Mouse (Mus musculus) neural tube, embryonic 15.5 days (tissue): ENCODE measurements around the gene Apon. TPM values are rescaled to one million over a fixed set of nuclear protein-coding genes. Genes with fewer than 3 reads are reported as not detected.
"Not testable (repeated sequence)": the region's sequence is repeated elsewhere in the genome, so short reads cannot be mapped to it uniquely, and the experiment has no call there.

Experiments
- ATAC-seq: fragments of 200-750 bp; cut with Nextera tagmentation; 2 replicates; pipeline ENCODE4 v1.8.0; 2017; ENCODE audit warnings: mild to moderate bottlenecking, moderate TSS enrichment, moderate library complexity; ENCODE audit not compliant: low FRiP score
- H3K27ac ChIP-seq: fragments of 300-500 bp; sonication (generic); replicated peaks from 2 replicates; pipeline ENCODE4 v1.5.1; 2015; ENCODE audit warnings: mild to moderate bottlenecking, inconsistent platforms
- H3K27me3 ChIP-seq: fragments of 300-500 bp; sonication (generic); replicated peaks from 2 replicates; pipeline ENCODE4 v1.6.1; 2015; ENCODE audit warnings: inconsistent platforms
- H3K36me3 ChIP-seq: fragments of 300-500 bp; sonication (generic); 2 replicates; pipeline ENCODE4 v1.6.1; 2015; ENCODE audit warnings: inconsistent platforms
- H3K4me1 ChIP-seq: fragments of 300-500 bp; sonication (generic); 2 replicates; pipeline ENCODE4 v1.6.1; 2015; ENCODE audit warnings: inconsistent platforms
- H3K4me2 ChIP-seq: fragments of 300-500 bp; sonication (generic); 2 replicates; pipeline ENCODE4 v1.6.1; 2015; ENCODE audit warnings: inconsistent platforms, mild to moderate bottlenecking, moderate library complexity
- H3K4me3 ChIP-seq: fragments of 300-500 bp; sonication (generic); replicated peaks from 2 replicates; pipeline ENCODE4 v1.5.1; 2015; ENCODE audit warnings: mild to moderate bottlenecking, inconsistent platforms
- H3K9ac ChIP-seq: fragments of 300-500 bp; sonication (generic); replicated peaks from 2 replicates; pipeline ENCODE4 v1.6.1; 2015; ENCODE audit warnings: mild to moderate bottlenecking, inconsistent platforms
- H3K9me3 ChIP-seq: fragments of 300-500 bp; sonication (generic); replicated peaks from 2 replicates; pipeline ENCODE4 v1.6.1; 2016; ENCODE audit warnings: inconsistent platforms
- WGBS: fragments of 180-500 bp; shearing (Covaris S2); methylation state at CpG from one replicate; pipeline ENCODE4 v1.1.7; 2015; ENCODE audit warnings: mixed read lengths; 5-methylcytosine and 5-hydroxymethylcytosine counted together
- polyA plus RNA-seq: library from polyadenylated mRNA; unstranded; fragments of >200 nt; fragmentation: Nextera tagmentation; extraction: Ambion mirVana; gene quantifications from 2 replicates; pipeline ENCODE4 v1.2.1, GENCODE M21; 2015

Apon gene
- polyA plus RNA-seq, 1 experiment from 2014 or later = not detected

DNA sequence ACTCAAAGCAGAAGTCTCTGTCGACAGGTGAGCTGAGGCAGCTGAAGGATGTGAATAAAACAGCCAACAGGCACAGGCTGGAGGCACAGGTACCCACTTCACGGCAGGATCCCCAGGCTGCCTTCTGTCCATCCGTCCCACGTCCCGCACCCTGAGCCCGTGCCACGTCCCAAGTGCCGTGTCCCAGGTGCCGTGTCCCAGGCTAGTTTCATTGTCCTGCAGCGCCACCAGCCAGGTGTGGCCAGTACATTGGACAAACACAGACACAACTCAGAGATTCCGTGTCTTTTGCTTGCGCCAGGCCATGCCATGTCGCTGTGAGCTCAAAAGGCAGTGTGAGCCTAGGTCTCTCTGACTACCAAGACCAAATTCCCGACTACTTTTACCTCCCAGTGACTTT, 27.8 kb downstream of the Apon start:
- ATAC-seq = no peak
- Histone ChIP-seq H3K36me3 (peaks cover 78% of the 10 kb centered on the region), H3K9me3 (no peaks in the 10 kb centered on the region), H3K4me1 (no peaks in the 10 kb centered on the region), H3K27me3 (no peaks in the 10 kb centered on the region), H3K4me2 (no peak overlapping the region), H3K4me3 (no peak overlapping the region), H3K9ac (no peak overlapping the region), H3K27ac (no peak overlapping the region)
- WGBS = 95% methylated on average over 14 of the region's 14 CpGs

DNA sequence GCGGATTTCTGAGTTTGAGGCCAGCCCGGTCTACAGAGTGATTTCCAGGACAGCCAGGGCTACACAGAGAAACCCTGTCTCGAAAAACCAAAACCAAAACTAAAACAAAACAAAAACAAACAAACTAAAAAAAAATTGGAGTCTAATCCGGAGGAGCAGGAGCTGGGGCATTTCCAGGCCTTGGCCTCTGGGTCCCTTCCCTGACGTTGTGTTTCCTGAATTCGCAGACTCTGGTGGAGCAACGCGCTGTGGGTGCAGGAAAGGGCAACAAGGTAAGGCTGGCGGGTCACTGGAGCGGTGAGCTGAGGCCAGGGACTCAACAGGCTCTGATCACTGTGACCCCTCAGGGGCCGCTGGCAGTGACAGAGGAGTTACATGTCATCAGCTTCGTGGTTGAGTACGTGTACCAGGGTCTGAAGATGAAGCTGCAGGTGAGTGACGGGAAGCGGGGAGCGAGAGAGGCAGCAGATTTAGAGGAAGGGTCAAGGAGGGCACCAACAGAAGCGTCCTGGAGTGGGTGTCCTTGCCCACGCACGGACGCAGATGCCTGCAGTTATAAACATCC, 29.1 kb downstream of the Apon start:
- no peak overlapping the region for H3K9ac ChIP-seq
- WGBS = 94% methylated on average over 20 of the region's 20 CpGs
- no peak overlapping the region for H3K27ac ChIP-seq
- H3K27me3 ChIP-seq = no peaks in the 10 kb centered on the region
- no peak overlapping the region for H3K4me2 ChIP-seq
- H3K36me3 ChIP-seq = peaks cover 70% of the 10 kb centered on the region
- ATAC-seq = no peak
- no peak overlapping the region for H3K4me3 ChIP-seq
- H3K9me3 ChIP-seq = no peaks in the 10 kb centered on the region
- H3K4me1 ChIP-seq = no peaks in the 10 kb centered on the region

DNA sequence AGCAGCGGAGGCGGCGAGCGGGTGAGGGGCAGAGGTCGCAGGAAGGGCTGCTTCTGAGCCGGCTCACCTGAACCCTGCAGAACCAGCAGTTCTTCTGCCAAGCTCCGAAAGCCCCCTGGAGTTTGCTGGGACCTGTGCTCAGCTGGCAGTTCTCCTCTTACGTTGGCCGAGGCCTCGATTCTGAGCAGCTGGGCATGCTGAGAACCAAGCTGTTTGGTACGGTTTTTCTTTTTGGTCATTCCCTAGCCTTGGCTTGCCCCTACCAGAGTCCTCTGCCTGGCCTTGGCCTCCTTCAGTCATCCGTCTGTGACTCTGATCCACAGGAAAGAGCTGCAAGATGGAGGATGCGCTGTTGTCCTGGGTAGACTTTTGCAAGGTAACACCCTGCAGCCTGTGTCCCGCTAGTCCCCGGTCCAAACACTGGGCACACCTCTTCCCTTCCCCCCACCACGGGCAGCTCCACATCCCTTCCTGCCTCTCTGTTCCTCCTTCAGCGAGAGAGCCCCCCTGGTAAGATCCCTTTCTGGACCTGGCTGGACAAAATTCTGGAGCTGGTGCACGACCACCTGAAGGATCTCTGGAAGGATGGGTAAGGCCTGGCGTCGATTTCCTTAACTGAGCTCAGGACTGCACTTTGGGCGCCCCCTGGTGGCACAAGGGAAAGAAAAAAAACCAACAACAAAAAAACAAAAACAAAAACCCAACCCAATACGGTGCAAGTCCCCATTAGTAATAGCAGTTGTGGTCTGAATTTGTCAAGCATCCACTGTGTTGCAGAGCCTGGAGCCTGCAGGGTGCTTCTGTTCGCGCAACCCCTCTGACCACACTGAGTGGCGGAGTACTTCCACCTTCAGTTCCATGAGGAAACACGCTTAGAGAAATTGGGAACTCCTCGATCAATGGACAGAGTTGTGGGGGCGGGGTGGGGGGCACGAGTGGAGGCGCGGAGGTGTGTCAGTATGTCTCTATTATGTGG, 30.0 kb downstream of the Apon start:
- Histone ChIP-seq H3K4me3 (no peak overlapping the region), H3K36me3 (peaks cover 72% of the 10 kb centered on the region)
- peak; percentile 31; the same call in 1 of the 2 replicates for ATAC-seq

DNA sequence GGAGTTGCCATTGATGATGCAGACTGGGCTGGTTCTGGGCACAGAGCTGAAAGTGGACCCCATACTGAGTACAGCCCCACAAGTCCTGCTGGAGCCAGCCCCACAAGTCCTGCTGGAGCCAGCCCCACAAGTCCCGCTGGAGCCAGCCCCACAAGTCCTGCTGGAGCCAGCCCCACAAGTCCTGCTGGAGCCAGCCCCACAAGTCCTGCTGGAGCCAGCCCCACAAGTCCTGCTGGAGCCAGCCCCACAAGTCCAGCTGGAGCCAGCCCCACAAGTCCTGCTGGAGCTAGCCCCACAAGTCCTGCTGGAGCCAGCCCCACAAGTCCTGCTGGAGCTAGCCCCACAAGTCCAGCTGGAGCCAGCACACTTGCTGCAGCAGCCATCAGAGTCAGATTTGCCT, 36.7 kb downstream of the Apon start:
- not testable (repeated sequence) for H3K27ac ChIP-seq, H3K9me3 ChIP-seq, H3K27me3 ChIP-seq, H3K4me2 ChIP-seq, H3K4me1 ChIP-seq, ATAC-seq, H3K4me3 ChIP-seq, H3K9ac ChIP-seq
- 86% methylated on average over 1 of the region's 1 CpGs for WGBS
- peaks cover 47% of the 10 kb centered on the region for H3K36me3 ChIP-seq

More for the DNA sequence above, 30.0 kb downstream of the Apon start:
- H3K9ac ChIP-seq = no peak overlapping the region
- H3K27me3 ChIP-seq = no peaks in the 10 kb centered on the region
- 64% methylated on average over 31 of the region's 31 CpGs for WGBS
- no peak overlapping the region for H3K4me2 ChIP-seq
- H3K9me3 ChIP-seq = no peaks in the 10 kb centered on the region
- H3K4me1 ChIP-seq = no peaks in the 10 kb centered on the region
- H3K27ac ChIP-seq = no peak overlapping the region

DNA sequence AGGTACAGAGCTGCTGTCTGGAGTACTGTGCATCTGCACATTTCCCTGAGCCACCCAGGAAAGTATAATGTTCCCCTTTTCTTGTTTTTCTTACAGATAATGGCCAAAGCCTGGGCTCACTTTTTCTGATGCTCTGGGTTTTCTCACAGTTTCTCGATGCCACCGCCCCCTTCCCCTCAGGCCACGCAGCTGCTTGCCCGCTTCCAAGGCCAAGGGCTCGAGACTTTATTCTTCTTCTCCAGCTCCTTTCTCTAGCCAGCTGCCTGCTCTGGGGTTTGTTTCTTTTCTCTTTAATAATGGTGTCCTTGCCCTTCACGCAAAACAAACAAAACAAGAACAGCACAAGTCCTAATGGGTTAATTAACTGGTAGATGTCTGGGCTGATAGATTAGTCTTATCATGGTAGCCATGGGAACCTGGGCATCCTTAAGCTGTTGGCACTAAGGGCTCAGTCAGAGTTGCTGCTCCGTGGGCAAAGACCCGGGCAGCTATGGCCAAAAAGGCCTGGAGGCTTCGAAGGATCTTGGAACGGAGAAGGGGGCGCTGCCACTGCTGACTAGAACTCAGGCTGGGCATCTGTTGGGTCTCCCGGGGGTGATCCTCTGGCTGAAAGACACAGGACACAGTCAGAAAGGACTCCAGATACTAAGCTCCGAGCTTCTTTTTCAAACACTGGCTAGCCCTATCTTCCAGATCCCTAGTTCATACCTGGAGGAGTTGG, 42.6 kb downstream of the Apon start:
- Histone ChIP-seq H3K4me2 (no peak overlapping the region), H3K9me3 (no peaks in the 10 kb centered on the region), H3K4me3 (no peak overlapping the region), H3K9ac (no peak overlapping the region), H3K27me3 (no peaks in the 10 kb centered on the region), H3K27ac (no peak overlapping the region), H3K4me1 (no peaks in the 10 kb centered on the region), H3K36me3 (peaks cover 17% of the 10 kb centered on the region)
- ATAC-seq = no peak
- WGBS = 63% methylated on average over 13 of the region's 13 CpGs

DNA sequence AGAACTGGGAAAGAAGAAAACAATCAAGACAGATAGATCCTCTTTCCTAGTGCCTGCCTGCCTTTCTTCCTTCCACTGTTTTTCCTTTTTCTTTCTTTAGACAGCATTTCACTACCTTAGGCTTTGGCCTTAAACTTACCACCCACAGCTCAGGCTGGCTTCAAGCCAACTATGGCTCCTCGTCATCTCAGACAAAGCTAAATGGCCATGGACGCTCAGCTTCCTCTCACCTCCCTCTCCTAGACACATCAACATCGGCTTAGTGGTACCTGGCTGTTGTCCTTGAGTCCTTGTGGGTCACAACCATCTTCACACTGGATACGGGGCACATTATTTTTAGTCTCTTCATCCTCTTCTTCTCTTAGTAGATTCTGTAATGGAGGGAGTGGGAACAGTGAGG, 43.3 kb downstream of the Apon start:
- no peaks in the 10 kb centered on the region for H3K27me3 ChIP-seq

DNA sequence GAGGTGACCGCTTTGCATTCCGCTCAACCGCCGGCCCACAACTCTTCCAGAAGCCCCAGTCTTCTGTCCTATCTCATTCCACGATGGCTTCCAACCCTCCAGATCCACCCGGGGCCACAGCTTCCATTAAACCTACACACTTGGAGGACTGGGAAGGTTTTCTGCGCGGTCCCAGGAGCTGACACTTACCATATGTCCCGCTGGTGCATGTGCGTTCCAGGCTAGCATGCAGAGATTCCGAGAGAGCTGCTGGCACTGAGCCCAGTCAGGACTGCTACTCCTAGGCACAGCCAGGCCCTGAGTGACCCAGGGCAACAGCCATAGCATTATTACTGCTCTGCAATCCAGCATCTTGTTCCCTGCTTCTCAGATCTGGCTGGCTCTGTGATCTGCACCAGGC, 43.7 kb downstream of the Apon start:
- ATAC-seq = no peak
- H3K9me3 ChIP-seq = no peaks in the 10 kb centered on the region
- no peak overlapping the region for H3K4me2 ChIP-seq
- no peaks in the 10 kb centered on the region for H3K27me3 ChIP-seq
- no peak overlapping the region for H3K9ac ChIP-seq
- H3K4me3 ChIP-seq = no peak overlapping the region
- H3K36me3 ChIP-seq = peaks cover 7% of the 10 kb centered on the region; the same call in 1 of the 2 replicates
- H3K4me1 ChIP-seq = peaks cover 7% of the 10 kb centered on the region
- no peak overlapping the region for H3K27ac ChIP-seq
- WGBS = 73% methylated on average over 11 of the region's 11 CpGs

More for the DNA sequence above, 43.3 kb downstream of the Apon start:
- no peak for ATAC-seq
- Histone ChIP-seq H3K4me2 (no peak overlapping the region), H3K9me3 (no peaks in the 10 kb centered on the region), H3K36me3 (peaks cover 11% of the 10 kb centered on the region), H3K4me1 (peaks cover 3% of the 10 kb centered on the region), H3K9ac (no peak overlapping the region), H3K27ac (no peak overlapping the region), H3K4me3 (no peak overlapping the region)
- WGBS = 65% methylated on average over 4 of the region's 4 CpGs

DNA sequence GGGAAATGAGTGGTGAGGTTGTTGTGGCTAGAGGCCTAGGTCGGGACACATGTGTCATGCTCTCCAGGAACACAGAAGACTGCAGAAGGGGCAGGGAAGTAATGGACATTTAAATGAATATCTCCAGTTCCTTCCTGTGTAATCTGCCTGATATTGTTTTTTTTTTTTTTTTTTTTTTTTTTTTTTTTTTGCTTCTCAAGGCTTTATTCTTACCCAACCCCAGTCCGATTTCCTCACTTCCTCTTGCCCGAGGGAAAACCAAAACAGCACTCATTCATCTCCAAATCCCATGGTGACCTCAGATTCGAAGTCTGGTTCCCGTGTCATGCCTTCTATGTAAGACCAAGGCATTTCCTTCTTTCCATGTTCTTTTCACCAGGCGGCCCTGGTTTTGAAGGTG, 44.3 kb downstream of the Apon start:
- ATAC-seq = no peak
- Histone ChIP-seq H3K9me3 (no peaks in the 10 kb centered on the region), H3K9ac (no peak overlapping the region), H3K4me1 (peaks cover 7% of the 10 kb centered on the region), H3K27ac (no peak overlapping the region), H3K27me3 (no peaks in the 10 kb centered on the region), H3K4me3 (no peak overlapping the region), H3K36me3 (0 out of 2 replicates have a peak, but pooled peaks cover 3% of the 10 kb centered on the region), H3K4me2 (no peak overlapping the region)
- WGBS = 76% methylated on average over 6 of the region's 6 CpGs

DNA sequence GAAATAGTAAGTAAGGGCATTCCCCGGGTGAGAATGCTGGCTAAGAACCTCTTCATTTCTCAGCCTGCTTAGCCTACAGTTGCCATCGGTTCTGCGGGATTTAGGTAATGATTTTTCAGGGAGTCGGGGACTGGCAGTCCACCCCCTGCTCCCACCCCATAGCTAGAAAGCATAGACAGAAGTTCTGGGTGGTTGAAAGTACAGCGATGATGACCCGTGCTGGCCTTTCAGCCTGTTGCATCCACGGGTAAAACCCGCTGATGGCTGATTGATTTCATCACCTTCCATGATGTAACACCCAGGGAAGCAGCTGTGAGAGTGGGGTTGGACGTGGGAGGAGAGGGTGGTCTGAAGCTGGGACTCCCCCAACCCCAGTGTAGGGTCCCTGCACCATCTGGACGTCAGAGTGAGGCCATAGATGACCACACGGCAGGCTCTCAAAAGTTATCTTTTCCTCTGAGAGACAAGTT, 44.8 kb downstream of the Apon start, which contains the start of gene Il23a:
Gene Il23a (minus strand): TSS at position 51 of the 470 bp plus-strand sequence.
- H3K27me3 ChIP-seq = no peaks in the 10 kb centered on the region
- peaks cover 9% of the 10 kb centered on the region for H3K4me1 ChIP-seq
- no peak for ATAC-seq
- H3K4me2 ChIP-seq = no peak within 1 kb of the TSS
- no peaks in the 10 kb centered on the region for H3K36me3 ChIP-seq
- H3K9me3 ChIP-seq = no peaks in the 10 kb centered on the region
- WGBS = 84% methylated on average over 11 of the region's 11 CpGs
- no peak within 1 kb of the TSS for H3K9ac ChIP-seq
- H3K4me3 ChIP-seq = no peak within 1 kb of the TSS
- H3K27ac ChIP-seq = no peak within 1 kb of the TSS

DNA sequence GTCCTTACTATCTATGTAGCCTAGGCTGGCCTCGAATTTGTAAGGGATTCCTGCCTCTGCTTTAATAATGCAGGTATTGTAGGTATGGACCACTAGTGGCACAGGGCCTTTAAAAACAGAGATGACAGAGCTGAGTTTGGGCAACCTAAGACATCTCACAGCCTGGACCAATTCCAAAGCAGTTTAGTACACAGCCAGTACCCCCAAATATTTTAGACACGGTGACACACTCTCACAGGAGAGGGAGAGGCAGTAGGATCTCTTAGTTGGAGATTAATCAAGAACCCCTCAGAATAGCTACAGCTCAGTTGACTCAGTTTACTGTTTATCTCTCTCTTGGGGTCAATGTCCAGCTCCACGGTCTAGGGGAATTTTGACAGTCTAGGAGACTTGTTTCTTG, 48.5 kb downstream of the Apon start:
- no peaks in the 10 kb centered on the region for H3K27me3 ChIP-seq
- WGBS = 41% methylated on average over 3 of the region's 3 CpGs
- peak overlapping the region; percentile 99 for H3K27ac ChIP-seq
- ATAC-seq = no peak
- H3K36me3 ChIP-seq = no peaks in the 10 kb centered on the region
- H3K9me3 ChIP-seq = no peaks in the 10 kb centered on the region
- H3K4me1 ChIP-seq = peaks cover 20% of the 10 kb centered on the region
- peak overlapping the region; percentile 91 for H3K9ac ChIP-seq
- peak overlapping the region; percentile 62 for H3K4me3 ChIP-seq
- H3K4me2 ChIP-seq = peak overlapping the region; percentile 86

GRCm38 (mm10) chr10:128302785-128303125, 48.9 kb downstream of the Apon start:
- peak overlapping the region; percentile 91 for H3K9ac ChIP-seq
- no peaks in the 10 kb centered on the region for H3K27me3 ChIP-seq
- peaks cover 20% of the 10 kb centered on the region for H3K4me1 ChIP-seq
- peak overlapping the region; percentile 62 for H3K4me3 ChIP-seq
- H3K9me3 ChIP-seq = no peaks in the 10 kb centered on the region
- H3K27ac ChIP-seq = peak overlapping the region; percentile 99
- under 1% methylated on average over 9 of the region's 9 CpGs for whole genome bisulfite sequencing
- peak; percentile 63 for ATAC-seq
- peak overlapping the region; percentile 86 for H3K4me2 ChIP-seq
- H3K36me3 ChIP-seq = 0 out of 2 replicates have a peak, but pooled peaks cover under 1% of the 10 kb centered on the region
